Mouse (Mus musculus) midbrain, embryonic 16.5 days (tissue): Measurements from ENCODE around the gene Tlk1. TPM values are rescaled to one million over a fixed set of nuclear protein-coding genes. Genes with fewer than 3 reads are reported as not detected.

ENCODE experiments used
- ATAC-seq: fragments of 200-750 bp; cut with Nextera tagmentation; 2 replicates; pipeline ENCODE4 v1.8.0; 2017; ENCODE audit warnings: moderate TSS enrichment
- H3K27ac ChIP-seq: fragments of 300-500 bp; sonication (generic); 2 replicates; pipeline ENCODE4 v1.5.1; 2014; ENCODE audit warnings: mild to moderate bottlenecking, low read length, mixed read lengths
- H3K27me3 ChIP-seq: fragments of 300-500 bp; sonication (generic); 2 replicates; pipeline ENCODE4 v1.6.1; 2014; ENCODE audit warnings: low read depth, low read length, mixed read lengths; ENCODE audit not compliant: control insufficient read depth, insufficient read depth
- H3K36me3 ChIP-seq: fragments of 300-500 bp; sonication (generic); 2 replicates; pipeline ENCODE4 v1.6.1; 2014; ENCODE audit warnings: mild to moderate bottlenecking, low read length, moderate library complexity, mixed read lengths; ENCODE audit not compliant: control insufficient read depth, insufficient read depth
- H3K4me1 ChIP-seq: fragments of 300-500 bp; sonication (generic); 2 replicates; pipeline ENCODE4 v1.6.1; 2014; ENCODE audit warnings: mild to moderate bottlenecking, low read length, mixed read lengths; ENCODE audit not compliant: control insufficient read depth, insufficient read depth
- H3K4me2 ChIP-seq: fragments of 300-500 bp; sonication (generic); 2 replicates; pipeline ENCODE4 v1.6.1; 2014; ENCODE audit warnings: mild to moderate bottlenecking, low read length, mixed read lengths
- H3K4me3 ChIP-seq: fragments of 300-500 bp; sonication (generic); 2 replicates; pipeline ENCODE4 v1.5.1; 2014; ENCODE audit warnings: low read depth, mild to moderate bottlenecking, low read length, moderate library complexity, mixed read lengths
- H3K9ac ChIP-seq: fragments of 300-500 bp; sonication (generic); 2 replicates; pipeline ENCODE4 v1.6.1; 2014; ENCODE audit warnings: low read depth, low read length, mixed read lengths
- H3K9me3 ChIP-seq: fragments of 300-500 bp; sonication (generic); replicated peaks from 2 replicates; pipeline ENCODE4 v1.6.1; 2014; ENCODE audit warnings: mild to moderate bottlenecking, low read length, mixed read lengths; ENCODE audit not compliant: control insufficient read depth, poor library complexity, severe bottlenecking
- WGBS: fragments of 180-500 bp; shearing (Covaris S2); extraction: QIAGEN DNeasy Blood & Tissue Kit; methylation state at CpG from one replicate; pipeline ENCODE4 v1.1.7; 2014; 5-methylcytosine and 5-hydroxymethylcytosine counted together
- polyA plus RNA-seq: library from polyadenylated mRNA; unstranded; fragments of >200 nt; fragmentation: Nextera tagmentation; extraction: Ambion mirVana; gene quantifications from 2 replicates; pipeline ENCODE4 v1.2.1, GENCODE M21; 2015

Tlk1 gene
- polyA plus RNA-seq, 1 experiment from 2014 or later, result 17.2 TPM

GRCm38 (mm10) chr2:70856971-70857370 lies 31.4 kb upstream of the Tlk1 start:
- Histone ChIP-seq H3K9ac (no peak overlapping the region), H3K36me3 (no peaks in the 10 kb centered on the region), H3K27ac (no peak overlapping the region), H3K9me3 (no peaks in the 10 kb centered on the region), H3K4me2 (no peak overlapping the region), H3K4me1 (peaks cover 2% of the 10 kb centered on the region; the same call in 1 of the 2 replicates), H3K4me3 (no peak overlapping the region), H3K27me3 (no peaks in the 10 kb centered on the region)
- WGBS, result 94% methylated on average over 3 of the region's 3 CpGs
- no peak for ATAC-seq

DNA sequence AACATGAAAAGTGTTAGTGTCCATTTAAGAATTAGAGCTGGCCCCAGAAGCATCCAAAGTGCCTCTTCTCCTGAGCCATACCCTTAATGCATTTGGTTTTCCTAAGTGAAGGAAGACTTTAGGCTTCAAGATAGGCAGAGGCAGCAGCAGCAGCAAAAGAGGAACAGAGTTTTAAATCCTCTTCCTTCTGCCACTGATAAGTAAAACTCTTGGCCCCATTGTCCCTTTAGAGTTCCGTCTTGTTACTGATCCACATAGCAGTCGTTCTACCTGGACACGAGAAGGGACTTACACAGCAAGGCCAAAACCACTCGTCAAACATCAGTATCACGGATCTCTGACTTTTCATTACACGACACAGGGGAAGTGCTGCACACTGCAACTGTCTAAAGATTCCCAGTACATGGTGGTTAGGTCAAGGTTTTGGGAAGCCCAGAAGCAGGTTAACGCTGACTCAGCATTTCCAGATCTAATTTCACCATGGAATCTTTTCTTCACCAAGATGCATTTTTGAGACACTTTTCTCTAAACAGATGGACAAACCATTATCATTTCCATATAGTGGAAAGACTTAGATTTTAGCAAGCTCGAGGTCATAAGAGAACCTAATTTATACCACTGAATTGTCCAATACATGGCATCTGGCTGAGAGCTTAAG lies 28.8 kb upstream of the Tlk1 start:
- WGBS, result 93% methylated on average over 8 of the region's 8 CpGs
- Histone ChIP-seq H3K27ac (no peak overlapping the region), H3K4me1 (peaks cover 2% of the 10 kb centered on the region; the same call in 1 of the 2 replicates), H3K9ac (no peak overlapping the region), H3K4me3 (no peak overlapping the region), H3K9me3 (no peaks in the 10 kb centered on the region), H3K36me3 (no peaks in the 10 kb centered on the region), H3K4me2 (no peak overlapping the region), H3K27me3 (no peaks in the 10 kb centered on the region)
- ATAC-seq, result no peak

DNA sequence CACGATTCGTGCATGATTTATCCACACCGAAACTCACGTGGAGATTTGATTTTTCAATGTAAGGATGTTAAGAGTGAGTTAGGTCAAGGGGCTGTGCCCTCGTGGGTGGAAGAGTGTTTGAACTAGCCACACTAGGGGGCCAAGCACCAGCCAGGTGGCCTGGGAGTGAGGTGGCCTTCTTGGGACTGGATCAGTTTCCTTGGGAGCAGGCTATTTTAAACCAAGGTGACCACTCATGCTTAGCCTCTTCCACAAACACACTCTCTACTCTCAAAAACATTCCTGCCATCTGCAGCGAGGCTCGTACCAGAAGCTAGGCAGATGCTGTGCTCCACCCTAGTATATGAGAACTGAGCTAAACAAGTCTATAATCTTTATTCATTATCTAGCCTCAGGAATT lies 27.8 kb upstream of the Tlk1 start:
- WGBS, result 63% methylated on average over 7 of the region's 7 CpGs
- no peak overlapping the region for H3K27ac ChIP-seq
- H3K9me3 ChIP-seq, result no peaks in the 10 kb centered on the region

DNA sequence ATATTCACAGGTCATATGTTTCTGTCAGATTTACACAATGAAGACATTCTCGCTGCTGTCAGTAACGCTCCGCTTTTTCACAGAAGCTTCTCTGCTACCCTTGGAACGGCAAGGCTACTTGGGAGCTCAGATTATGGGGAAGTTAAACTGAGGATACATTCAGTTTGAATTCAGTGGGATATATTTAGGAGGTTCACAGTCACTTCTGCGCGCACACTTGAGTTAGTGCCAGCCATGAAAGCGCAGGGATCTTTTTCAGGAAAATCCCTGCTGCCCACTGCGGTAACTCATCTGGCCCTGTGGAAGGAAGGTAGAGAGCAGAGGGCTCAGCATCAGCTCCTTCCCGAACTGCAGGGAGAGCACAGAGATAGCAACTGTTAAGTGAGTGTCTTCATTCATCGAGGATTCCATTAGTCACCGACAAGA lies 27.3 kb upstream of the Tlk1 start:
- Histone ChIP-seq H3K4me1 (peaks cover 2% of the 10 kb centered on the region; the same call in 1 of the 2 replicates), H3K27me3 (no peaks in the 10 kb centered on the region), H3K4me2 (peak overlapping the region; percentile 26; the same call in 1 of the 2 replicates), H3K27ac (no peak overlapping the region), H3K36me3 (no peaks in the 10 kb centered on the region), H3K9me3 (no peaks in the 10 kb centered on the region), H3K9ac (no peak overlapping the region), H3K4me3 (no peak overlapping the region)
- 38% methylated on average over 11 of the region's 11 CpGs for WGBS
- no peak for ATAC-seq

More for the DNA sequence above, 27.8 kb upstream of the Tlk1 start:
- H3K4me2 ChIP-seq, result no peak overlapping the region
- H3K4me1 ChIP-seq, result peaks cover 2% of the 10 kb centered on the region; the same call in 1 of the 2 replicates
- H3K36me3 ChIP-seq, result no peaks in the 10 kb centered on the region
- H3K27me3 ChIP-seq, result no peaks in the 10 kb centered on the region
- H3K9ac ChIP-seq, result no peak overlapping the region
- no peak overlapping the region for H3K4me3 ChIP-seq
- ATAC-seq, result no peak

- 63% methylated on average over 8 of the region's 8 CpGs for WGBS
- Histone ChIP-seq H3K27me3 (no peaks in the 10 kb centered on the region), H3K4me1 (peaks cover 2% of the 10 kb centered on the region; the same call in 1 of the 2 replicates), H3K27ac (no peak overlapping the region), H3K9ac (no peak overlapping the region), H3K4me2 (peak overlapping the region; percentile 26; the same call in 1 of the 2 replicates), H3K4me3 (no peak overlapping the region), H3K9me3 (no peaks in the 10 kb centered on the region), H3K36me3 (no peaks in the 10 kb centered on the region)
- ATAC-seq, result no peak
Measured at GRCm38 (mm10) chr2:70852186-70852795, 26.8 kb upstream of the Tlk1 start.

DNA sequence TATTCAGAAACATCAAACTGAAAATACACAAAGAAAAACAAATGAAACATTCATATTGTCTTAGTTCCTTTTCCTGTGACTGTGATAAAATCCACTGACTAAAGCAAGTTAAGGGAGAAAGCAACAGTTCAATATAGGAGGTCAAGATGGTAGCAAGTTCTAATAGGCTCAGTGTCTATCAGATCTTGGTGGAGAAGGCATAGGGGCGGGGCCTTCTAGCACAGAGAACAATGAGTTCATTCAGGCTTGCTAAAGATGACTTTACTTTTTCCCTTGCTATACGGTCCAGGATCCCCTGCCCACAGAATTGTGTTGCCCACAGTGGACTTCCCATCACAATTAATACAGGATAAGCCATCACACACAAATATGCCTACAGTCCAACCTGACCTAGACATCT lies 20.3 kb upstream of the Tlk1 start:
- H3K27ac ChIP-seq, result no peak overlapping the region
- WGBS, result 43% methylated on average over 2 of the region's 2 CpGs
- no peak for ATAC-seq

GRCm38 (mm10) chr2:70844694-70845395 lies 19.3 kb upstream of the Tlk1 start:
- WGBS, result 83% methylated on average over 9 of the region's 9 CpGs
- H3K4me1 ChIP-seq, result no peaks in the 10 kb centered on the region
- no peak overlapping the region for H3K9ac ChIP-seq
- no peak overlapping the region for H3K27ac ChIP-seq
- no peaks in the 10 kb centered on the region for H3K36me3 ChIP-seq
- no peak overlapping the region for H3K4me2 ChIP-seq
- no peaks in the 10 kb centered on the region for H3K27me3 ChIP-seq
- no peak for ATAC-seq
- H3K9me3 ChIP-seq, result no peaks in the 10 kb centered on the region
- H3K4me3 ChIP-seq, result no peak overlapping the region

More for the DNA sequence above, 20.3 kb upstream of the Tlk1 start:
- no peaks in the 10 kb centered on the region for H3K9me3 ChIP-seq
- H3K36me3 ChIP-seq, result no peaks in the 10 kb centered on the region
- H3K4me2 ChIP-seq, result no peak overlapping the region
- no peaks in the 10 kb centered on the region for H3K4me1 ChIP-seq
- H3K27me3 ChIP-seq, result no peaks in the 10 kb centered on the region
- no peak overlapping the region for H3K9ac ChIP-seq
- H3K4me3 ChIP-seq, result no peak overlapping the region

GRCm38 (mm10) chr2:70842049-70842618 lies 16.6 kb upstream of the Tlk1 start:
- Histone ChIP-seq H3K4me1 (no peaks in the 10 kb centered on the region), H3K4me2 (no peak overlapping the region), H3K9ac (no peak overlapping the region), H3K4me3 (no peak overlapping the region), H3K9me3 (no peaks in the 10 kb centered on the region), H3K27me3 (no peaks in the 10 kb centered on the region), H3K27ac (no peak overlapping the region), H3K36me3 (no peaks in the 10 kb centered on the region)
- no peak for ATAC-seq
- 78% methylated on average over 13 of the region's 13 CpGs for WGBS
